Mouse (Mus musculus): ENCODE results near the gene Fam189a2.

DNA sequence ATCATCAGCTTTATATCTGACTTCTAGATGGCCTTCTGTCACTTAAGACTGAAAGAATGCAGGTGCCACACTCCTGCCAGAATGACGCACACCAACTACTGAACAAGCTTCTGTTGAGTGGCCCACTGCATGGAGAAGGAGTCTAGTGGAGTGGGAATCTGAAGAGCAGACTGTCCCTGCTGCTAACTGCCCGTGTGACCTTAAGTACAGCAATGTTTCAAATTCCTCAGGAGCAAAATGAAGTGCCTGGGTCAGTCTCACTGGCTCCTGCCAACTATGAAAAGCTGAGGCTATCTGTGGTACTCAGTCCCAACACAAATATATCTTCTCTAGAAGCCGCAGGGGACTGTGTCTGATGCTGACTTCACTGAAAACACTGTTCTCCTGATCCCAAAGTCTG lies 18.5 kb upstream of the Fam189a2 start:
- no peak for TF ChIP-seq CTCF (IDR thresholded peaks at IDR 0.05; ENCODE audit: extremely low read depth, insufficient read depth, low read length)
- TF ChIP-seq POLR2A (IDR thresholded peaks at IDR 0.05; ENCODE audit: extremely low read depth, insufficient read depth, low read length): no peak

Data from cortical plate, adult 2 months (tissue).